Mouse (Mus musculus) ovary, postnatal 10 days (tissue): ENCODE data around the gene Rfx7.

Source experiments
- DNase-seq: peaks from one replicate; pipeline ENCODE4 v3.0.0; 2022; ENCODE audit warnings: low spot score

Gene Rfx7

GRCm38 (mm10) chr9:72531996-72532380, at the start of gene Rfx7:
TSS of gene Rfx7 (plus strand) at chr9:72532240.
- DNase-seq = peak; percentile 33

- no peak for DNase-seq
Observed at GRCm38 (mm10) chr9:72488523-72488922, 43.5 kb upstream of the Rfx7 start.

- no peak for DNase-seq
Observed at GRCm38 (mm10) chr9:72489131-72489530, 42.9 kb upstream of the Rfx7 start.

GRCm38 (mm10) chr9:72491559-72492193, 40.4 kb upstream of the Rfx7 start:
- peak; percentile 90 for DNase-seq

GRCm38 (mm10) chr9:72492194-72492565, 39.9 kb upstream of the Rfx7 start, which contains the start of gene Tex9:
TSS of gene Tex9 (minus strand) at chr9:72492212.
- DNase-seq = no peak

GRCm38 (mm10) chr9:72493465-72493864, 38.6 kb upstream of the Rfx7 start:
- no peak for DNase-seq

- no peak for DNase-seq
Observed at GRCm38 (mm10) chr9:72493984-72494685, 37.9 kb upstream of the Rfx7 start.

- no peak for DNase-seq
Observed at GRCm38 (mm10) chr9:72496691-72497090, 35.3 kb upstream of the Rfx7 start.

- DNase-seq = no peak
Observed at GRCm38 (mm10) chr9:72497171-72497570, 34.9 kb upstream of the Rfx7 start.

- no peak for DNase-seq
Observed at GRCm38 (mm10) chr9:72512229-72512981, 19.6 kb upstream of the Rfx7 start.

- DNase-seq = no peak
Observed at GRCm38 (mm10) chr9:72515366-72515765, 16.7 kb upstream of the Rfx7 start.

- DNase-seq = no peak
Observed at GRCm38 (mm10) chr9:72519246-72519645, 12.8 kb upstream of the Rfx7 start.

- DNase-seq = no peak
Observed at GRCm38 (mm10) chr9:72520849-72521248, 11.2 kb upstream of the Rfx7 start.

GRCm38 (mm10) chr9:72526091-72526490, 5.9 kb upstream of the Rfx7 start:
- DNase-seq = no peak

- peak; percentile 43 for DNase-seq
Observed at GRCm38 (mm10) chr9:72530237-72530636, 1.8 kb upstream of the Rfx7 start.

GRCm38 (mm10) chr9:72530824-72531223, 1.2 kb upstream of the Rfx7 start:
- DNase-seq = peak; percentile 3

- peak; percentile 54 for DNase-seq
Observed at GRCm38 (mm10) chr9:72531291-72531995, 597 bp upstream of the Rfx7 start.

GRCm38 (mm10) chr9:72532381-72533088, 495 bp downstream of the Rfx7 start:
- DNase-seq = peak; percentile 42

- no peak for DNase-seq
Observed at GRCm38 (mm10) chr9:72533089-72533415, 1.0 kb downstream of the Rfx7 start.

GRCm38 (mm10) chr9:72534985-72535384, 2.9 kb downstream of the Rfx7 start:
- no peak for DNase-seq

- DNase-seq = no peak
Observed at GRCm38 (mm10) chr9:72535394-72535793, 3.4 kb downstream of the Rfx7 start.

- no peak for DNase-seq
Observed at GRCm38 (mm10) chr9:72537086-72537485, 5.0 kb downstream of the Rfx7 start.
